Mouse (Mus musculus) mesoderm, embryonic 11.5 days (tissue): ENCODE data around the gene Bbs9.

Experiments used
- DNase-seq: peaks from one replicate; pipeline ENCODE4 v3.0.0-alpha.2; 2012; ENCODE audit warnings: low read depth, low spot score

The Bbs9 gene

GRCm38 (mm10) chr9:22748617-22749016 is 273.1 kb downstream of the Bbs9 start:
- DNase-seq = no peak

DNA sequence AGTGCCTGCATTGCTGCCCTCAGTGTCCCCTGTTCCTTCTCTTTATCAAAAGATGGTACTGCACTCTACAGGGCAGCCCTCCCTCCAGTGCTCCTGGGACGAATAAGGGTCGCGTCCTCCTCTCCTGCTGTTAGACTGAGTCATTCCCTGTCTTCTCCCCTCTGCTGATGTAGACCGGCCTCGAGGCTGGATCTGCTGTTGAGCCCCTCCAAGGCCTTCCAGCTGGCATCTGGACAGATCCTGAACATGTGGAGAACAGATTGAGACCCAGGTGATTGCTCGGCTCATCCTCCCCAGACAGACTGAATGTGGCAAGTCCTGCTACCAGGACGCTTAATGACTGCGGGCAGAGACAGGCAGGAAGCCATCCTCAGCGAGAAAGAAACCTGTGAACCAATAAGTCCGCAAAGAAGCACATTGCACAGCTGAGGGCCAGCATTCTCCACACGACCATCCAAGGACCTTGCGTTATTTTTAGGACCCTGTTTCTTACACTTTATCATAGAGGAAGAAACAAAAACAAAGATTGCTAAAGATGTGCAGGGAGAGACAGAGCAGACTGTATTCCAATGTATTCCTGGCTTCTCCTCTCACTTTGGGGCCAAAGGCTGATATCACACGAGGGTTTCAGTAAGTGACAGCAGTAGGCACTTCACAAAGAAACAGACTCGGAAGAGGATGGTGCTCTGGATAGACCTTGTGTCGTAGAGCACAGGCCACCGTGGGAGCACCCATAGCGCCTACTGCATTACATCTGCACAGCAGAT is 275.4 kb downstream of the Bbs9 start:
- DNase-seq = no peak

GRCm38 (mm10) chr9:22751546-22751929 is 276.0 kb downstream of the Bbs9 start:
- DNase-seq = no peak

- DNase-seq = no peak
These were observed 278.7 kb downstream of the Bbs9 start for GRCm38 (mm10) chr9:22754081-22754672.

DNA sequence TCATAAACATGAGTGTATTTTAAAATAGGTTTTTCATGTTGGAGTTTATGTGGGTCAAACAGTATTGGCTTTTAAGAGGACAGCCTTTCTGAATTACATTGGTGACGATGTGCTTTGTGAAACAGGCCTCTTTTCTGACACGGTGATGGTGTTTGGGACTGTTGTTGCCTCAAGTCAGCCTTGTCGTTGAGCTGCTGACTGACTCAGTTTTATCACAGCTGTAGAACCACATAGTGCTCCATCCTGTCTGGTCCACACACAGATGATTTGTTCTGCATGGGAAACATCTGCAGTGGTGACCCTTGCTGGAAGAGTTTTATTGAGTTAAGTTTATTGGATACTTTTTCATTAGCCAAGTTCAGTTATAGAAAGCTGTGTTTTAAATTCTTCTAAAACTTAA is 283.0 kb downstream of the Bbs9 start:
- DNase-seq = no peak

DNA sequence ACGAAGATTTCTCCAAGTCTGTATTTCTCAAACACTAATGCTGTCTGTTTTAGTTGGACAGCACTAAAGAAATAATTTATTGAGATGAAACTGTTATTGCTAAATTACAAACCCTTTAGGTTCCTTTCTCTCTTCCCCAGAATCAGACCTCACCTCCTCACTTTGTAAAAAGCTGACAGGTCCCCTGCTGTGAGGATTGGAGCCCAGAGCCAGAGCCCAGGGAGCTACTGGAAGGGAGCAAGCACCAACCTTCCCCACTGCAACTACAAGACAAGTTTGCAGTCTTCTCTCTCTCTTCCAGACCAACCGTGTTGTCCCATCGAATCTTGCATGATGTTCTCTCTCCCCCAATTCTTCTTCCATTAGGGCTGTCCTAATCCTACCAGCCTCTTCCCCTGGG is 283.7 kb downstream of the Bbs9 start:
- no peak for DNase-seq

DNA sequence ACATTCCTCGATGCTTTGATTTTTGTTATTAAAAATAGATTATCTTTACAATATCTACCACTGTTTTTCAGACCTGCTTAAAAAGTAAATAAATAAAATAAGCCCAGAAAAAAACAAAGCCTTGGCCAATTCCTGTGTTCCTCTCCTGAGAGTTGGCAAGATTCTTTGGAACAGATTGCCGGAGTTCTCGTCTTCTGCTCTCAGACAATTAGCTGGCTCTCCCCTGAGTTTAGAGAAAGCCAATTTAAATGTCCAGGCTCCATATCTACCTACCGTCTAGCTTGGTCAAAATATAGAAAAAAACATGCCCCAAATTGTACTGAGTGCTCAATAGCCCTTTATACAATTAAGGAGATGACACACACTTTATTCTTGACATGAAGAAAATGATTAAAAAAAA is 284.9 kb downstream of the Bbs9 start:
- no peak for DNase-seq

- no peak for DNase-seq
These were observed 286.0 kb downstream of the Bbs9 start for GRCm38 (mm10) chr9:22761487-22761886.

- no peak for DNase-seq
These were observed 290.2 kb downstream of the Bbs9 start for GRCm38 (mm10) chr9:22765618-22766220.

DNA sequence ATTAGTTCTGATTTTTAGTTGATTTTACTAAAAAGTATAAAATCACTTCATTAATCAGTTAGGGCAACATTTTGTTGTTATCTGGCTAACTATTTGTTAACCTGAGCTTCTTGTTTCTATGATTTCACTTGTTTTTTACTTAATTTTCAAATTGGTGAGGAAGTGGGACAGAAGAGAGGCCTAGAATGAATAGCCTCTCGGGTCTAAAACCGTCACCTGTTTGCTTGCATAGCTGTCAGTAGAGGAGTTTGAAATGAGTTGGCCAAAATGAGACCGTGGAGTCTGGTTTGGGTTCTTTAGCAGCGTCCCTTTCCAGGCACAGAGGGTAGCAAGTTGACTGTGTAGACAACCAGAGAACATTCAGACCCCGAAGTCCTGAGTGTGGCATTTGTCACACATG is 291.6 kb downstream of the Bbs9 start:
- no peak for DNase-seq

DNA sequence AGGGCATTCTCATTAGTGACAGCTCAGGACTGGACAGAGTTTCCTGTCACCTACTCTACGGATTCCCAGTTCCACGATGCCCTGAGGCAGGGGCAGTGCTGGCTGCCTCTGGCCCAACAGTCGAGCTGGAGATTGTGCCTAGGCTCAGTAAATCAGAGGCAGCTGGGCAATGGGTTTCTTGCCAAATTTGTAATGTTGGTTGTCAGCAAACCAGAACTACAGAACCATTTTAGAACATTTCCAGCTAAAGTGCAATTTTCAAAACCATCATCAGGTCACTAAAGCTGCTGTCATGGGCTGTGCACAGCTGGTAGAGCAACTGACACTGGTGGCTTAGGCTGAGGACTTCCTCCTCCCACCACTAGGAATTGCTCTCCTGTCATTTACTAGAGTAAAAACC is 292.3 kb downstream of the Bbs9 start:
- DNase-seq = no peak

GRCm38 (mm10) chr9:22771785-22772184 is 296.3 kb downstream of the Bbs9 start:
- DNase-seq = no peak

DNA sequence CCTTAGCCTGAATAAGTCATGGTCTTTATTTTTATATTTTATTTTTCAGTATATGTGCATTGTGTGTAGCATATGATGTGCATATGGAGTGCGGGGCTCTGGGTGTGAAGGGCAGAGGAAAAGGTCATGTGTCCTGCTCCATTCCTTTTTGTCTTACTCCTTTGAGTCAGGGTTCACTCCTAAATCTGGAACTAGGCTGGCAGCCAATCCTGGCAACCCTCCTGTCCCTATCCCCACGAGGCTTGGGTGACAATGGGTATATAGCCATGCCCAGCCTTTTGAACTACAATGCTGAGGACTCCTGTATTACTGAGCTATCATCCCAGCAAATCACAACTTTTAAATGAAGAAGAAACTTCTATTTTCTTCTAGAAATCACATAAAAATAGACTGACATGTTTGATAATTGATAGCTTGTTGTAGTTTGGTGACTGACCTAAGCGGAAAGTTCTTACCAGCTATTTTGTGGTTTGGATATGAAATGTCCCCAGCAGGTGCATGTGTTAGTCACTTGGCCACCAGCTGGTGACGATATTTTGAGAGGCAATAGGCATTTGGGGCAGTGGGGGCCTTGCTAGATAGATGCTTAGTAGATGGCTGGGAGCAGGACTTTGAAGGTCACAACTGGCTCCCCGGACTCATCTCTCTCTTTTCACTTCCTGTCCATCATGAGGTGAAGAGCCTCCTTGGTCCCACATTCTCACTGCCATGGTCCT is 300.9 kb downstream of the Bbs9 start:
- no peak for DNase-seq

- no peak for DNase-seq
These were observed 301.9 kb downstream of the Bbs9 start for GRCm38 (mm10) chr9:22777425-22777824.

GRCm38 (mm10) chr9:22779631-22780030 is 304.1 kb downstream of the Bbs9 start:
- no peak for DNase-seq

- no peak for DNase-seq
These were observed 310.5 kb downstream of the Bbs9 start for GRCm38 (mm10) chr9:22786006-22786405.

DNA sequence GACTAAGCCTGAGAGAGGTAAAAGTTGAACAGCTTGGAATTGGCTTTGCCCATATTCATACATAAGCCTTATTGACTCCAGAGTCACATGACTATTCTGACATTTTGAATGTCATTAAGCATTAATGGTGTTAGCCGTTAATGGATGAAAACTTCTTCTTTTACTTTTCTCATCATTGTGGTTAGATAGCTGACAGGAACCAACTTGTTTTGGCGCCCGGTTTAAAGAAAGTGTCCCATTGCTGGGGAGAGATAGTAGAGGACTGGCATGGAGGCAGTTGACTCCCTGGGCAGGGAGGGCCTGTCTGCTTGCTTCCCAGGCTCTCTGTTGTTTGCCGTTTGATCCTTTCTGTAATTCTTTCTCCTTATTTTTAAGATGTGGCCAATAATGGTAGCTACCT is 312.9 kb downstream of the Bbs9 start:
- no peak for DNase-seq

DNA sequence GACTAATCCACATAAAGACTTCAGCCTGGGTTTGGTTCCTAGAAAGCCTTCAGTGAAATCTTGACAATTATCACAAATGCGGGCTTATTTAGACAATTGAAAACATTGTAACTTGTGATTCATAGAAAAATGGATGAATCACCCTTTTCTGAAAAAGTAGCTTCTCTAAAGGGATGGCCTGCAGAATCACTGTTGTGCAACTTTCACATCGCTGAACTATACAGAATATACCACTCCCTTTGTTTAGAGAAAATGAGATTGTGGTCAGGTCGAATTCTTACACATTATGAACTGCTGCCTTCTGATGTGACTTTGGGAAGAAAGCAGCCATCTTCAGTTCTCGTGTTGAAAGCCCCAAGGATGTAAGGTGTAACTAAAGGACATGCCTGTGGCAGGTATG is 313.3 kb downstream of the Bbs9 start:
- no peak for DNase-seq

DNA sequence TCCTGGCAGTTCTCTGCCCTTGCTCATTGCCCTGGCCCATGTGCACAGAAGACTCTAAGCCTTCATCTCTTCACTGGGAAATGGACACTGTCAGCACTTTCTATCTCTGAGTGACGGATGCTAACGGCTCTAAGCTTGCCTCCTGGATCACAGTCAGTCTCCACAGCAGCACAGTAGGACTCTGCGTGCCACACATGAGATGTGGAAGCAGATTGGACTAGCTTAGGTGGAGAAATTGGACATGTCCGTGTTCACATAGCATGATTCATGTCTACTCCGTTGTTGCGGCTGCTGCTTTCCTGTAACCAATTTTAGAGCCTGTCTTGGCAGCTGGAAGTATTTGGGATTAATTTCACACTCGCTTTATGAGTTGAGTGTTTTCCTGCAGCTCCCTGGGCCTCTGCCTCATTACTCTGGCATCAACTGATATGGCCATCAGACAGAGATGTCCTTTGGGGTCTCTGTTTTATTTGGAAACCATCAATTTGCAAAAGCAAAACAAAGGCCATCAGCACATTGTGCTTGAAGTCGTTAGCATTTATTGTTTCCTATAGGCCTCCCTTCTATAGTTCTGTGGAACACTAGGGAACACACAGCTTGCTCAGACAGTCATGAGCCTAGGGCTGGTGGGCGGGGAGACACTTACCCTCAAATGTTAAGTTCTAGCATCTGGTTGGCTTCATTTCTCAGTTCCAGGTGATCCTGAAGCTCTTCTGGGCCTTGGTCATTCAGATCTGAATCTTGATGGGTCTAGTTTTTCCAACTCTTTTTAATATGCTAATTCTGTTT is 314.1 kb downstream of the Bbs9 start:
- DNase-seq = no peak

GRCm38 (mm10) chr9:22791208-22791607 is 315.7 kb downstream of the Bbs9 start:
- DNase-seq = no peak

GRCm38 (mm10) chr9:22791750-22792149 is 316.2 kb downstream of the Bbs9 start:
- no peak for DNase-seq

DNA sequence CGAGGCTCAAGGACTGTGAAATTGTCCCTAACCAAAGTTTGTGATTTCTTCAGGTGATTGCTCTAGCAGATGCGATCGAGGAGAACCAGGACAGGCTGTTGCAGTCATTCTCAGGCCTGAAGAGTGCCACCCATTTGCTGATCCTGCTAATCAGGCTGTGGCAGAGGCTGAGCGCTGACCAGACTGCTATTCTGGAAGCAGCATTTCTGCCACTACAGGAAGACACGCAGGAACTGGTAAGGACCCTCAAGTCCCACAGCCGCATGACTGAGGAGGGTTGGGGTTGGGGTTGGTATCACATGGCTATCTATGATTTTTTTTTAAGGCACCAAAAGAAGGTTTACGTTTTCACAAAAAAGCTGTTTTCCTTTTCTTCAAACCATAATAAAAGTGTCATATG is 318.2 kb downstream of the Bbs9 start:
- peak; percentile 39 for DNase-seq
